Mouse (Mus musculus) lung, postnatal 0 days (tissue): Measurements from ENCODE around the gene Lrp3. TPM values are rescaled to one million over a fixed set of nuclear protein-coding genes. Genes with fewer than 3 reads are reported as not detected.

Experiments used
- ATAC-seq: fragments of 200-750 bp; cut with Nextera tagmentation; 2 replicates; pipeline ENCODE4 v1.8.0; 2017; ENCODE audit warnings: moderate library complexity
- DNase-seq: peaks from one replicate; pipeline ENCODE4 v3.0.0-alpha.2; 2016; ENCODE audit warnings: low spot score
- H3K27ac ChIP-seq: fragments of 300-500 bp; sonication (generic); 2 replicates; pipeline ENCODE4 v1.5.1; 2014; ENCODE audit warnings: antibody characterized with exemption, mild to moderate bottlenecking, low read length, mixed read lengths
- H3K27me3 ChIP-seq: fragments of 300-500 bp; sonication (generic); replicated peaks from 2 replicates; pipeline ENCODE4 v1.6.1; 2014; ENCODE audit warnings: low read length, mixed read lengths; ENCODE audit not compliant: insufficient read depth
- H3K36me3 ChIP-seq: fragments of 300-500 bp; sonication (generic); 2 replicates; pipeline ENCODE4 v1.6.1; 2014; ENCODE audit warnings: low read length, mixed read lengths; ENCODE audit not compliant: insufficient read depth
- H3K4me1 ChIP-seq: fragments of 300-500 bp; sonication (generic); 2 replicates; pipeline ENCODE4 v1.6.1; 2014; ENCODE audit warnings: antibody characterized with exemption, low read depth, low read length, mixed read lengths; ENCODE audit not compliant: insufficient read depth
- H3K4me2 ChIP-seq: fragments of 300-500 bp; sonication (generic); replicated peaks from 2 replicates; pipeline ENCODE4 v1.6.1; 2014; ENCODE audit warnings: low read depth, mild to moderate bottlenecking, low read length, moderate library complexity, mixed read lengths
- H3K4me3 ChIP-seq: fragments of 300-500 bp; sonication (generic); 2 replicates; pipeline ENCODE4 v1.5.1; 2014; ENCODE audit warnings: low read depth, low read length
- H3K9ac ChIP-seq: fragments of 300-500 bp; sonication (generic); replicated peaks from 2 replicates; pipeline ENCODE4 v1.6.1; 2014; ENCODE audit warnings: low read depth, mild to moderate bottlenecking
- H3K9me3 ChIP-seq: fragments of 300-500 bp; sonication (generic); 2 replicates; pipeline ENCODE4 v1.6.1; 2016; ENCODE audit warnings: low read length, mixed read lengths
- CTCF ChIP-seq: IDR thresholded peaks from 2 replicates; pipeline ENCODE4 v1.5.1; 2016; ENCODE audit warnings: antibody characterized with exemption, mild to moderate bottlenecking
- EP300 ChIP-seq: IDR thresholded peaks from 2 replicates; pipeline ENCODE4 v1.6.1; 2016; ENCODE audit warnings: antibody characterized with exemption, mild to moderate bottlenecking, control low read depth
- WGBS: fragments of 180-500 bp; shearing (Covaris S2); extraction: QIAGEN DNeasy Blood & Tissue Kit; methylation state at CpG from one replicate; pipeline ENCODE4 v1.1.7; 2014; 5-methylcytosine and 5-hydroxymethylcytosine counted together
- polyA plus RNA-seq: library from polyadenylated mRNA; unstranded; fragments of >200 nt; fragmentation: Nextera tagmentation; extraction: Ambion mirVana; gene quantifications from 2 replicates; pipeline ENCODE4 v1.2.1, GENCODE M21; 2015

Lrp3 gene
- polyA plus RNA-seq, 1 experiment from 2014 or later, result 6.6 TPM

DNA sequence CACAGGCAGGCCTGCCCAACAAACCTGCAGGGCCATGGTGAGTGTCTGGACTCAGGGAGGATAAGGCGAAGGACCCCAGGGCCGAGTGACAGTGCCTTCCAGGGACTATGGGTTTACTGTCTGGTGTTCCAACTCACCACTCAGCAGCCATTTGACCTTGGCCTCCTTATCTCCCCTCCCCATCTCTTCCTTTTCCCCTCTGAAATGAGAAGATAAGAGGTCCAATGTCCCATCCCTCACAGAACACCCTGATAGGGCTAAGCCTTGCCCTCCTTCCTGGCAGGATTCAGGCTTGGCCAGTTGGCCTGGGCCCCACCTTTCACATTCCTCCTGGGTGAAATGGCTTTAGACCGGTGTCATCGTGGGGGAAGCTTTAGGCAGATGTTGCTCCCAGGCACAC is 39.8 kb downstream of the Lrp3 start:
- Histone ChIP-seq H3K27ac (no peak overlapping the region), H3K27me3 (no peaks in the 10 kb centered on the region), H3K9ac (no peak overlapping the region), H3K4me1 (no peaks in the 10 kb centered on the region), H3K4me2 (no peak overlapping the region), H3K4me3 (no peak overlapping the region), H3K9me3 (no peaks in the 10 kb centered on the region), H3K36me3 (no peaks in the 10 kb centered on the region)
- ATAC-seq (no peak), DNase-seq (no peak)
- no peak for TF ChIP-seq EP300
- WGBS, result 60% methylated on average over 4 of the region's 4 CpGs

DNA sequence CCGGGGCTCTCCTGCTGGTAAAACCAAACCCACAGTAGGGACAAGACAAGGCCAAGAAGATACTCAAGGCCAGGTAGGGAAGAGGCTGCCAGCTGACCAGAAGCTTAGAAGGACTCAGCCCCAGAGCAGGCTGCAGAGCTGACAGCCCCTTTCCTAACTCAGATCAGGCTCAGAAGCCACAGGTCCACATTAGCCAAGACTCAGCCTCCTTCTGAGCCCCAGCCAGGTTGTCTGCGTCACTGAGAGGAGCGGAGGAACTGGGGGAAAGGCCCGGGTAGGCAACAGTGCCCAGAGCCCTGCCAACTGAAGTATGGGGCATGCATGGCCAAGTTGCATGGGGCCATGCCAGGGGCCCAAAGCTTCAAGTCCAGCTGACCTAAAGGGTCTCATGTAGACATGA is 42.8 kb downstream of the Lrp3 start:
- no peak for ATAC-seq

DNA sequence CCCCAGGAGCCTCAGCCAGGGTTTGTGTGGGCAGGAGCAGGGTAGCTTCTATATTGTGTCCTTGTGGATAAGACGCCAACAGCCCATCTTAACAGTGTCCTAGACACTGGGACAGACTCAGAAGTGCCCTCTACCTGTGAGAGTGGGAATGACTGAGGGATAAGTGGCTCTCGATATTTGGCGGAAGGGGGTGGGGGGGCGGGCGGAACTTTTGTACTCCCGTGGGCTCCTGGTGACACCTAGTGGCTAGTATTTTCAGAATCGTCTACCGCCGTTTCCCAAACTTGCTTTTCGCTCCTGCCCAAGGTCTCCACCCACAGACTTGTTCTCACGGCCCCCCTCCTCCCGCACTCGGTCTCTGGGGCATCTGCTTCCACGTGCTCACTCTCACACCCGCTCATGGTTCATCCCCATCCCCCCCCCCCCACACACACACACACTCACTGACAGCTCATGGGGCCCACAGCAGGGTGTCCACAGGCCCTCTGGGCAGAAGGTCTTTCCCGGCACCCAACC is 43.4 kb downstream of the Lrp3 start:
- no peak overlapping the region for H3K9ac ChIP-seq
- H3K4me2 ChIP-seq, result no peak overlapping the region
- H3K4me1 ChIP-seq, result no peaks in the 10 kb centered on the region
- H3K36me3 ChIP-seq, result no peaks in the 10 kb centered on the region
- WGBS, result 2% methylated on average over 13 of the region's 16 CpGs
- DNase-seq (peak; percentile 89), ATAC-seq (peak; percentile 81)
- no peak overlapping the region for H3K4me3 ChIP-seq
- H3K27me3 ChIP-seq, result no peaks in the 10 kb centered on the region
- no peaks in the 10 kb centered on the region for H3K9me3 ChIP-seq
- H3K27ac ChIP-seq, result no peak overlapping the region
- TF ChIP-seq EP300 (no peak), CTCF (peak; percentile 87)

More for the DNA sequence above, 42.8 kb downstream of the Lrp3 start:
- Histone ChIP-seq H3K36me3 (no peaks in the 10 kb centered on the region), H3K9me3 (no peaks in the 10 kb centered on the region), H3K27ac (no peak overlapping the region), H3K4me1 (no peaks in the 10 kb centered on the region), H3K4me3 (no peak overlapping the region), H3K4me2 (no peak overlapping the region), H3K27me3 (no peaks in the 10 kb centered on the region), H3K9ac (no peak overlapping the region)
- 67% methylated on average over 4 of the region's 4 CpGs for WGBS
- DNase-seq, result no peak
- TF ChIP-seq CTCF (no peak), EP300 (no peak)

DNA sequence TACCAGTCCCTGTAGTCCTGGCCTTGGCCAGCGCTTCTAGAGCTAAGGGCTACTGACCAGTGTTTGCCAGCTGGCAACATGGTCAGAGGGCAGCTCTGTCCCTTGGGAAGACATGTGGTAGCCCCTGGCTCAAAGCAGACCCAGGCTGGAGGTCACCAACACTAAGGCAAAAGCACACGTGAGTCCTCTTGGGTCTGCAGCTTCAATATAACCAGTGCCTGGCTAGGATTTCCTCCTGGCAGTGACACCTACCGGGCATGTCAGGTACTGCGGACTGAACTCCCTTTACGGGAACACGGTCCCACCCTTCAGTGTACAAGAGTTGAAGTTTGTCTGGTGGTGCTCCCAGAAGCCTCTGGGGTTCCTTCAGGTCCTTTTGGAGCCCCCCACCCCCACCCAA is 46.0 kb downstream of the Lrp3 start:
- ATAC-seq, result peak; percentile 68

DNA sequence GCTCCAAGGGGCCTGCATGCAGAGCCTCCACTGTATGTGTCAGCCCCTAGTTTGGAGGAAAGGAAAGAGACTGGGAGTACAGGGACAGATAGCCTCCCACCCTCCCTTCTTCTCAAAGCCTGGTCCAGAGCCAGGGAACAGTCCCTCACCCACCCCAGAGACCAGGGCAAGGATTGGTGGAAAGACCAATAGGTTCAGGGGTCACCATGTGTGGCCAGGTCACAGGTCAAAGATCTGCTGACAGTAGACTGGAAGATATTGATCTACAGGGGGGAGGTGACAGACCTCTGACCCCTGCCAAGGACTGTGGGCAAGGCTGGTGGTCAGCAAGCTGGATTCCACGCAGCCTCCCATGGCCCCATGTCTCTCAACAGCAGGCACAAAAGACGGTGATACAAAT is 47.4 kb downstream of the Lrp3 start:
- Histone ChIP-seq H3K27ac (no peak overlapping the region), H3K4me3 (no peak overlapping the region), H3K27me3 (no peaks in the 10 kb centered on the region), H3K9ac (no peak overlapping the region), H3K36me3 (no peaks in the 10 kb centered on the region), H3K4me2 (no peak overlapping the region), H3K4me1 (no peaks in the 10 kb centered on the region), H3K9me3 (no peaks in the 10 kb centered on the region)
- DNase-seq, result no peak
- 70% methylated on average over 2 of the region's 2 CpGs for WGBS
- ATAC-seq, result no peak
- TF ChIP-seq EP300 (no peak), CTCF (no peak)

More for the DNA sequence above, 46.0 kb downstream of the Lrp3 start:
- H3K27me3 ChIP-seq, result no peaks in the 10 kb centered on the region
- no peaks in the 10 kb centered on the region for H3K36me3 ChIP-seq
- no peak overlapping the region for H3K9ac ChIP-seq
- H3K9me3 ChIP-seq, result no peaks in the 10 kb centered on the region
- no peak overlapping the region for H3K4me3 ChIP-seq
- H3K4me2 ChIP-seq, result no peak overlapping the region
- peak; percentile 97 for TF ChIP-seq CTCF
- no peak for TF ChIP-seq EP300
- no peaks in the 10 kb centered on the region for H3K4me1 ChIP-seq
- DNase-seq, result peak; percentile 89
- 14% methylated on average over 6 of the region's 6 CpGs for WGBS
- no peak overlapping the region for H3K27ac ChIP-seq

DNA sequence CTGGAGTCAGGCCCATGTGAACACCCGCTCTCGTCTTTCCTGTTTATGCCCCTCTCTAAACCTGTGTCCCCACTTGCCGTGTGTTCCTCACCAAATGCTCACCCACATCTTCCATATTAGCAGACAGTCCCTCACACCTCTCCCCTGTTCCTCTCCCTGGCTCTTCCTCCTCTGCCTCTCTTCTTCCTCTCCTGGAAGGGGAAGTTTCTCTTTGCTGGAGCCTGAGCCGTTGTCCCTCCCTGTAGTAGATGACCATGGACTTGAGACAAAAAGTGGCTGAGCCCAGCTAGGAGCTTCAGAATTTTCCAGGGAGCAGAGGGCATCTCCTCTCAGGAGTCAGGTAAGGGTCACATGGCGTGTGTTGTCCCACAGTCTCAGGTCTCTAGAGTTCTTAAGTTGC is 48.3 kb downstream of the Lrp3 start:
- no peak for ATAC-seq
- Histone ChIP-seq H3K27ac (no peak overlapping the region), H3K4me3 (no peak overlapping the region), H3K9ac (no peak overlapping the region), H3K9me3 (no peaks in the 10 kb centered on the region), H3K4me2 (no peak overlapping the region), H3K4me1 (no peaks in the 10 kb centered on the region), H3K36me3 (no peaks in the 10 kb centered on the region), H3K27me3 (no peaks in the 10 kb centered on the region)
- no peak for TF ChIP-seq EP300
- no peak for TF ChIP-seq CTCF
- 75% methylated on average over 5 of the region's 5 CpGs for WGBS
- DNase-seq, result no peak

DNA sequence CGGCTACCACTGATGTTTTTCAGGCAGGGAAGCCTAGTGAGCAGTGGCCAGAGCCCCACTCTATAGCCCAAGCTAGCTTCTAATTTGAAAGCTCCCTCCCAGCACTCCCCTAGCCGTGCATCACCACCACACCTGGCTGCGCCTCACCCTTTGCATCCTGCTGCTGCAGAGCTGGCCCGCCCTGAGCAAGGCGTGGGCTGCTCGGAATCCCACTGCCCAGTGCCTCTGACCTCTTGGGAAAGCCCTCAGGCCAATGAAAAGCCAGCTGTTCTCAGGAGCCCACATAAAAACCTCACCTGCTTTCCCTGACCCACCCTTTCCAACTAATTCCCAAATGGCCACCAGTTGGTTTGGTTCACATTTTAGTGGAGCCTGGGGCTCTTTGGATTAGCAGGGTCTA is 51.2 kb downstream of the Lrp3 start:
- H3K36me3 ChIP-seq, result no peaks in the 10 kb centered on the region
- no peaks in the 10 kb centered on the region for H3K9me3 ChIP-seq
- H3K4me1 ChIP-seq, result no peaks in the 10 kb centered on the region
- H3K4me2 ChIP-seq, result no peak overlapping the region
- ATAC-seq, result no peak
- H3K27ac ChIP-seq, result no peak overlapping the region
- H3K9ac ChIP-seq, result no peak overlapping the region
- DNase-seq, result no peak
- 77% methylated on average over 6 of the region's 6 CpGs for WGBS
- no peaks in the 10 kb centered on the region for H3K27me3 ChIP-seq
- TF ChIP-seq EP300 (no peak), CTCF (no peak)
- no peak overlapping the region for H3K4me3 ChIP-seq
